Mouse (Mus musculus): ENCODE data around the gene Rhbdf1. TPM values are rescaled to one million over a fixed set of nuclear protein-coding genes. Genes with fewer than 3 reads are reported as not detected.
A peak's percentile ranks its signal among the peaks of the same experiment; 100 is the strongest.

Gene Rhbdf1
- polyA plus RNA-seq, 1 experiment: 56.7 TPM

DNA sequence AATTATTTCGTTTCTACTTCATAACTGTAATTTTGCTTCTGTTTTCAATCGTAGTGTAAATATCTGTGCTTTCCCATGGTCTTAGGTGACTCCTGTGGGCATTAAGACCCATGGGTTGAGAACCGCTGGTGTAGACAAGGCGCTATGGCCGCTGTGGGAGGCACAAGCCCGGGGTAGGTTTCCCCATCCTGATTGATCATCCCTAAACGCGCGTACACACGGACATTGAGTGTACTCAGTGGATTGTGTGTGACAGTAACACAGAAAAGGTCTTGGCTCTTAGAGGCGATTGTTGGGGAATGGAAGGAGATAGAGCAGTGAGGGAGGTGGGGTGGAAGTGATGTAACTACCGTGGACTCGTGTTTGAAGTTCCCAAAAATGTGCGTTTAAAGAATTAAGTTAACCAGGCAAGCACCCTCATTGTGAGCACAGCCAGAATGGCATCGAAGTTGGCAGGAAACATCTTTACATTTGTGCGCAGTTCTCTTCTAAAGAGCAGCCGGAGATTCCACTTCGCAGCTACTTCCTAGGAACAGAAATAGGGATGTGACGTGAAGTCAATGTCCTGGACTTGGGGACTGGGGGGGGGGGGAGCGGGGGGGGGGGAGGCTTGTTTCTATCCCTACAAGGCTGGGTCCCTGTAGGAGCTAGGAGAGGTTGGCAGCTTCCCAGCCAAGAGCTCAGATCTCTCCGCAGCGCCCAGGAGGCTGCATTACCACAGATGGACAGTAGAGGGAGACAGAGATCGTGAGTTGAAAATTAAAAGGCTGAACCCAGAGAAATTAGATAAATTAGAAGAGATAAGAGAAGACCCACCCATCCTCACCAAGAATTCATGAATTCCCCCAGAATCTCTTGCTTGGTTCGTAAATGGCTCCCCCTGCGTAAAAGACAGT is 39.9 kb downstream of the Rhbdf1 start:
- H3K4me1 ChIP-seq (ENCODE audit: control insufficient read depth, insufficient read depth, insufficient read length, low read length): no peaks in the 10 kb centered on the region
- no peak overlapping the region for H3K4me3 ChIP-seq (ENCODE audit: low read depth, low read length)
- TF ChIP-seq CTCF (IDR thresholded peaks at IDR 0.05; ENCODE audit: extremely low read depth, insufficient read length, insufficient replicate concordance, low read depth, low read length) (peak; percentile 83; the same call in 1 of the 2 replicates), POLR2A (IDR thresholded peaks at IDR 0.05; ENCODE audit: low read depth, low read length) (no peak)
- no peak overlapping the region for H3K27ac ChIP-seq (ENCODE audit: insufficient read depth, low read depth, low read length)
- WGBS: 39% methylated on average over 25 of the region's 25 CpGs
- no peaks in the 10 kb centered on the region for H3K36me3 ChIP-seq (ENCODE audit: control insufficient read depth, insufficient read depth, low read length)
- no peaks in the 10 kb centered on the region for H3K27me3 ChIP-seq (ENCODE audit: control insufficient read depth, insufficient read depth, low read length)

- Histone ChIP-seq H3K4me3 (ENCODE audit: low read depth, low read length) (no peak overlapping the region), H3K4me1 (ENCODE audit: control insufficient read depth, insufficient read depth, insufficient read length, low read length) (no peaks in the 10 kb centered on the region), H3K27ac (ENCODE audit: insufficient read depth, low read depth, low read length) (no peak overlapping the region), H3K27me3 (ENCODE audit: control insufficient read depth, insufficient read depth, low read length) (no peaks in the 10 kb centered on the region), H3K36me3 (ENCODE audit: control insufficient read depth, insufficient read depth, low read length) (no peaks in the 10 kb centered on the region)
- 72% methylated on average over 4 of the region's 4 CpGs for WGBS
- TF ChIP-seq CTCF (IDR thresholded peaks at IDR 0.05; ENCODE audit: extremely low read depth, insufficient read length, insufficient replicate concordance, low read depth, low read length) (no peak), POLR2A (IDR thresholded peaks at IDR 0.05; ENCODE audit: low read depth, low read length) (no peak)
These were observed 40.9 kb downstream of the Rhbdf1 start for GRCm38 (mm10) chr11:32181246-32181645.

DNA sequence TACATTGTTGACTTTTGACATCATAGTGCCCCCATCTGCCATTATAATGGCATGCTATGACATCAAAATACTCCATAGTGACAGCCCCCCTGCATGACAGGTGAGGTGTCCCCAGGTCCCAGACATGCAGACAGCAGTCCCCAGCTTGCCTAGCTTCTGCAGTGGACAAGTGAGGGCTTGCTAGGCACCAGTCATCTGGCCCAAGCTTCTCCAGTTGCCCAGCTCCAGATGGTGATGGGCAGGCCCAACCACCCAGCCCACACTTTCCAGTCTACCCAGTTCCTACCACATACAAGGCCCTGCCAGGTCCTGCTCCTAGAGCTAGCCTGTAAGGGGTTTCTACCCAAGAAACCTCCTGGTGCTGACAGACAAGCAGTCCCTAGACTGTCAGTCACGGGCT is 43.6 kb downstream of the Rhbdf1 start:
- H3K36me3 ChIP-seq (ENCODE audit: control insufficient read depth, insufficient read depth, low read length): no peaks in the 10 kb centered on the region
- TF ChIP-seq CTCF (IDR thresholded peaks at IDR 0.05; ENCODE audit: extremely low read depth, insufficient read length, insufficient replicate concordance, low read depth, low read length): no peak
- no peak for TF ChIP-seq POLR2A (IDR thresholded peaks at IDR 0.05; ENCODE audit: low read depth, low read length)
- WGBS: 76% methylated on average over 1 of the region's 1 CpGs
- H3K4me1 ChIP-seq (ENCODE audit: control insufficient read depth, insufficient read depth, insufficient read length, low read length): no peaks in the 10 kb centered on the region
- no peak overlapping the region for H3K4me3 ChIP-seq (ENCODE audit: low read depth, low read length)
- H3K27ac ChIP-seq (ENCODE audit: insufficient read depth, low read depth, low read length): no peak overlapping the region
- no peaks in the 10 kb centered on the region for H3K27me3 ChIP-seq (ENCODE audit: control insufficient read depth, insufficient read depth, low read length)

DNA sequence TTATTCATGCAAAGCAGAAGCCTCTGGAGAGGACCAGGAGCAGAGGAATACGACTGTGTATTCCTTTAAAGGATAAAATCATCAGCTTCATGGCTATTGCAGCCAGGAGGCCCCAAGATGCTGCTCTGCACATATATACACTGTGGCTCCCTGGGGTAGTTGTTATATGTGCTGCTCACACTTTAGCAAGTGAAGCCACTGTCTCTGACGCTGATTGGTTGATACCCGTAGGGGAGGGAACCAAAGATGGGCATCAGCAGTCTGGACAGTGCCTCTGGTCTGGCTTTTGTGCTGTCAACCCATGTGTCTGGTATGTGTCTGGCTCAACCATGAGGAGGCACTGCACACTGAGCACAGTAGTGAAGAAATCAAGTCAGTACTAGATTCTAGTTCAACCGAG is 55.4 kb downstream of the Rhbdf1 start:
- H3K27ac ChIP-seq (ENCODE audit: insufficient read depth, low read depth, low read length): no peak overlapping the region
- 70% methylated on average over 4 of the region's 4 CpGs for WGBS
- no peak overlapping the region for H3K4me3 ChIP-seq (ENCODE audit: low read depth, low read length)
- H3K36me3 ChIP-seq (ENCODE audit: control insufficient read depth, insufficient read depth, low read length): no peaks in the 10 kb centered on the region
- peaks cover 4% of the 10 kb centered on the region; the same call in 1 of the 2 replicates for H3K4me1 ChIP-seq (ENCODE audit: control insufficient read depth, insufficient read depth, insufficient read length, low read length)
- TF ChIP-seq CTCF (IDR thresholded peaks at IDR 0.05; ENCODE audit: extremely low read depth, insufficient read length, insufficient replicate concordance, low read depth, low read length): no peak
- no peak for TF ChIP-seq POLR2A (IDR thresholded peaks at IDR 0.05; ENCODE audit: low read depth, low read length)
- H3K27me3 ChIP-seq (ENCODE audit: control insufficient read depth, insufficient read depth, low read length): no peaks in the 10 kb centered on the region

DNA sequence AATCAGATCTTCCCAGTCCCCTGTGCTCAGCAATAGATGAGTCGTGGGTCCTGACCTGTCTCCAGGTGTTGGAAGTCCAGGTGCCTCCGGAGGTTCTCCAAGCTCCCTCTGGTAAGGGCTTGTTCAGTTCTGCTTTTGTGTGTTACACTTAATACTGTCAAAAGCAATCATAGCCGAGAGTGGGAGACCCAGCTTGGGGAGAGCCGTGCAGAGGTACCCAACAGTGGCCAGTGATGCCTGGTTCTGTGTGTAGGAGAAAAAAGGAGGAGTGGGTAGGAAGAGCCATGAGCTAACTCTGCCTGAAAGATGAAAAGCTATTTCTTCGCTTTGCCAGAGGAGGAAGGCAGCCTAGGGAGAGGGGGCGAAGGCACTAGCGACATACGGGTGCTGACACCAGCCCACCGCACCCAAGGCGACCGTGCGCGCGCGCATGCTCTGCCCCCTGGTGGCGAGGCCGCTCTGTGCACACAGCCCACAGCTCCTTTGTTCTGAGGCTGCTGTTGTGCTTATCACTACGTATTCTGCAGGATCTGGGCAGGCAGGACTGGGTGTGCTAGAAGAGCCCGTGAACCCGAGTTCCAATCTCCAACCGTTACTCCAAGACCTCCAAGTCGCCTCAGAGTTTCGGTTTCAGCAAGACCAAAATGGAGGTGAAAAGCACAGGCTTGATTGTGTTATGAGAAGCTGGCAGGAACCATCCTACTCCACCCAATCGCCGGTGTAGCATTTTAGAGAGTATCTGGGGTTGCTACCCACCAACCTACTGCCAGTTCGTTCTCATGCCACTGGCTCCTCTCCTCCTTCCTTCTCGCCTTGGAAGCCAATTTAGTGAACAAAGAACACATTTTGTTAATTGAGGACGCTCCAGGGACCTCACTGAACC is 59.9 kb downstream of the Rhbdf1 start:
- TF ChIP-seq CTCF (IDR thresholded peaks at IDR 0.05; ENCODE audit: extremely low read depth, insufficient read length, insufficient replicate concordance, low read depth, low read length) (peak; percentile 76), POLR2A (IDR thresholded peaks at IDR 0.05; ENCODE audit: low read depth, low read length) (no peak)
- H3K27ac ChIP-seq (ENCODE audit: insufficient read depth, low read depth, low read length): no peak overlapping the region
- 14% methylated on average over 28 of the region's 28 CpGs for WGBS
- H3K4me1 ChIP-seq (ENCODE audit: control insufficient read depth, insufficient read depth, insufficient read length, low read length): peaks cover 4% of the 10 kb centered on the region; the same call in 1 of the 2 replicates
- H3K27me3 ChIP-seq (ENCODE audit: control insufficient read depth, insufficient read depth, low read length): no peaks in the 10 kb centered on the region; the same call in 1 of the 2 replicates
- H3K36me3 ChIP-seq (ENCODE audit: control insufficient read depth, insufficient read depth, low read length): no peaks in the 10 kb centered on the region
- H3K4me3 ChIP-seq (ENCODE audit: low read depth, low read length): no peak overlapping the region; the same call in 1 of the 2 replicates

- no peak overlapping the region for H3K4me3 ChIP-seq (ENCODE audit: low read depth, low read length)
- WGBS: 5% methylated on average over 9 of the region's 9 CpGs
These were observed 60.6 kb downstream of the Rhbdf1 start for GRCm38 (mm10) chr11:32161500-32161899.

More at GRCm38 (mm10) chr11:32161500-32161899, 60.6 kb downstream of the Rhbdf1 start:
- Histone ChIP-seq H3K27me3 (ENCODE audit: control insufficient read depth, insufficient read depth, low read length) (no peaks in the 10 kb centered on the region; the same call in 1 of the 2 replicates), H3K27ac (ENCODE audit: insufficient read depth, low read depth, low read length) (no peak overlapping the region), H3K36me3 (ENCODE audit: control insufficient read depth, insufficient read depth, low read length) (no peaks in the 10 kb centered on the region), H3K4me1 (ENCODE audit: control insufficient read depth, insufficient read depth, insufficient read length, low read length) (peaks cover 4% of the 10 kb centered on the region; the same call in 1 of the 2 replicates)
- TF ChIP-seq POLR2A (IDR thresholded peaks at IDR 0.05; ENCODE audit: low read depth, low read length) (no peak), CTCF (IDR thresholded peaks at IDR 0.05; ENCODE audit: extremely low read depth, insufficient read length, insufficient replicate concordance, low read depth, low read length) (peak; percentile 29; the same call in 1 of the 2 replicates)
